Mouse (Mus musculus) ZHBTc4 (cell line): Measurements from ENCODE around the gene Higd1a.

Source experiments
- DNase-seq: peaks from one replicate; pipeline ENCODE4 v3.0.0-alpha.2; 2011; ENCODE audit warnings: low read depth, low spot score

The Higd1a gene

DNA sequence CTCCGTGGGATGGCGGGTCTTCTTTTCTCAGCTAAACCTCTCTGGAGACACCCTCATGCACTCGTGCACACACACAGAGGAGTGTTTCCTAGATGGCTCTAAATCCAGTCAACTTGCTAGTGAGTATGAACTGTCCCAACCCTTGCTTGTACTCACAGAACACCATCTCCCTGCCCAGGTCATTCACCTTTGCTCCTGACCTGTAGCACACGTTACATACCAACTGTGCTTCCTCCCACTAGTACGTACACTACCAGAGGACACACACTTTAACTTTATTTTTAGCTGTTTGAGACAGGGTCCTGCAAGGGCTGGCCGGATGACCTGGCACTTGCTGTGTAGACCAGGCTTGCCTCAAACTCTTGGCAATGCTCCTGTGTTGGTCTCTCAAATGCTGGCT, 20.2 kb downstream of the Higd1a start:
- DNase-seq = no peak

- peak; percentile 56 for DNase-seq
Observed at GRCm38 (mm10) chr9:121833825-121834224, 24.3 kb downstream of the Higd1a start.

DNA sequence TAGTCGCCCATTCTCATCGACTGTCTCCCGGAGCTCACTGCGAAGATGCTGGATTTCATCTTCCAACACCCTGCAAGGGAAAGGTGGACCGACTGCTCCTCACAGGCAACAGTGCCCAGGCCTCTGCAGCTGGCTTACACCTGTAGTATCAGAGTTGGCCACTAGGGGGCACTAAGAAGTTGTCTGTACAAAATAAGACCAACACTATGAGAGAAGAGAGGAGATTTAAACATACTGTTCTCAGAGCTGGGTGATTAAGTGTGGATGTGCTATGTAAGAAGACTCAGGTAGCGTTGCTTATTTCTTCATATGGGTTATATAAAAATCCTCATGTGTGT, 27.2 kb downstream of the Higd1a start:
- DNase-seq = peak; percentile 76

DNA sequence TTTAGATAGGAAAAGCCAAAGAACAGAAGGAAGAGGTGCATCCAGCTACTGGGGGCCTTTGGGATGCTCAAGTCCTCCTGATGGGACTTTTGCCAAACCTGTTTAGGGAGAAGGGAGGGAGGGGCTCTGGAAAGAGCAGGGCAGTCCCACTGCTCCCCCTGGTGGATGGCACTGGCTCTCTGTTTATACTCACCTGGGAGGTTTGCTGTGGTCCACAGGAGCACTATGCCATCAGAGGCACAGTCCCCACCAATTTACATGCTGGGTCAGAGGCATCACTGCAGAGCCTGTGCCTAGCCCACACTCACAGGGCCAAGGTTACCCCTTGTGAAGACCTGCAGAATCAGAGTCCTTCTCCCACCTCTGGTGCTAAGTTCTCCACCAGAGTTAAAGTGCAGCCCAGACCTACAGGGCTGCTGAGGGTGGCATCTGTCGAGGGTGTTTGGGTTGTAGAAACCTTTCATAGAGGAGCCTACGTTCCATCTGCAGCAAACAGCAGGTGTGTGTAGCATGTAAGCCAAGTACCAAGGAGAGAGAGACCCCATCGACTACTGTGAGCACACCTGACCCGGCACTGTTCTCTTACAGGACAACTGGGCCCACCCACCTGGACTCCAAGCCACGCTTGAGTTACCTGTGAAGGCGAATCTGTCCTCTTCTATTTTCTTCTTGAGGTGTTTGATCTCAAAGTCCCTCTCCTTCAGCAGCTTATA, 27.8 kb downstream of the Higd1a start:
- peak; percentile 67 for DNase-seq

- no peak for DNase-seq
Observed at GRCm38 (mm10) chr9:121829270-121829992, 28.7 kb downstream of the Higd1a start.

GRCm38 (mm10) chr9:121828314-121828713, 29.8 kb downstream of the Higd1a start:
- DNase-seq = no peak

DNA sequence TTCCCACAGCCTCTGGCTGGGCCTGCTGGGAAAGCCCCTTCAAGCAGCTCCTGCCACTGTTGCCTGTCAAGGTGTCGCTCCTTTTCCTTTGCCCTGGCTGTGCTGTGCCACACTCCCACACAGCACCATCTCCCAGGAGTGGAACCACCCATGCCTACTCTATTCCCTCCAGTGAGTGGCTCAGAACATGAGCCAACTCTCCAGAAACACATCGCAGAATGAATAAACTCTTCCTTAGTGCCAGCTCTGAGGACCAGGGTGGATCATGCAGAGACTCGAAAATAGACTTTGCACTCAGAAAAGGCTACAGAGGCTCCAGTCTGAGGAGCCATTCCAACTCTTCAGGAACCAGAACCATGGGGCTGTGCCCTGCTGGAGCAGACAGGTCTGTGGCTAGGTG, 31.8 kb downstream of the Higd1a start:
- no peak for DNase-seq

DNA sequence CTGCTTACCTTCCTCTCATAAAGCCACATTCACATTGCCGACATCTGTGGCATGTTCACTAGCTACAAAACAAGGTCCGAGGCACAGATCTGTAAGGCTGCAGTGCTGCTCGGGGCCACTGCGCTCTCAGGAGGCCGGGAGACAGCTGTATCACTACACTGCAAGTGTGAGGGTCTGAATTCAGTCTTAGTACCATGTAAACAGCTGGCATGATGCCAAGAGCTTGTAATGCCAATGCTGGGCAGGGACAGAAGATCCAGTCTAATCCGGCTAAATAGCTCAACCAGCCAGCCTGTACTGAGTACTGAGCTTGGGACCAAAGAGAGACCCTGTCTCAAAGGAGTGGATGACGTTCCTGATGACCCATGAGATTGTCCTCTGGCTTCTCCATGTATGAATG, 34.2 kb downstream of the Higd1a start:
- no peak for DNase-seq

- DNase-seq = no peak
Observed at GRCm38 (mm10) chr9:121823051-121823450, 35.1 kb downstream of the Higd1a start.

DNA sequence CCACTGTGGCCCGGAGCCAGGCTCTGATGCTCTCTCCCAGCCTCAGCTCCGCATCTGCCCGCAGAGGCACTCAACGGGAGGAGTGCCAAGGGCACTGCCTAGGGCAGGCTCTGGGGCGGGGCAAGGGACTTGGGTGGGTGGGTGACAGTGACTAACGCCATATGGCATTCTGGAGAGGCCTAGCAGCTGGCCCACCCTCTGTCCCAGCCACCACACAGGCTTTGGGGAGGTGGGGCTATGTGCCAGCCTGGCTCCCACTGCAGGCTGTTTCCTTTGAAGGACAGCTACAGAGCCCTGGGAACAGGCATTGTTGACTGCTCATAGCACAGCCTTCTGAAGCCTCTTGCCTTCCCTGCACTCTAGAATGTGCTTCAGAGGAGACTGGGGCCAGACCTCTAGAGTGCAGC, 35.6 kb downstream of the Higd1a start:
- DNase-seq = no peak

- DNase-seq = no peak
Observed at GRCm38 (mm10) chr9:121820765-121821164, 37.4 kb downstream of the Higd1a start.

- DNase-seq = peak; percentile 24
Observed at GRCm38 (mm10) chr9:121819771-121820471, 38.2 kb downstream of the Higd1a start.

GRCm38 (mm10) chr9:121819073-121819770, 38.9 kb downstream of the Higd1a start:
- DNase-seq = no peak

DNA sequence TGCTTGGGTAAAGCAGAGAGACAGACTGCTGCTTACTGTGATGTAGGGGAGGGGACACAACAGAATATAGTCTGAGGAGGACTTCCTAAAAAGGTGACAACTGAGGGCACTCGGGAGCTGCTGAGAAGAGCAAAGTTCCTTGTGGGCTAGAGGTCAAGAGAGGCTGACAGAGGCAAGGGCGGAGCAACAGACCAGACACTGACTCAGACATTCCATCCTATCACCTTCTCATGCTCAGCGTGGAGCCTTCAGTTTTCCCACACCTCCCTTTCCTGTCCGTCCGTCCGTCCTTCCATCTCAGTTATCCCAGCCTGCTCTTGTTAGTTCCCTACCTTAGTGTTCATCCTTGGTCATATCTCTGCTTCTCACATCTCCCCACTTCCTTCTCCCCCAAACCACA, 43.0 kb downstream of the Higd1a start:
- DNase-seq = no peak

GRCm38 (mm10) chr9:121810081-121810821, 47.9 kb downstream of the Higd1a start:
- DNase-seq = no peak

DNA sequence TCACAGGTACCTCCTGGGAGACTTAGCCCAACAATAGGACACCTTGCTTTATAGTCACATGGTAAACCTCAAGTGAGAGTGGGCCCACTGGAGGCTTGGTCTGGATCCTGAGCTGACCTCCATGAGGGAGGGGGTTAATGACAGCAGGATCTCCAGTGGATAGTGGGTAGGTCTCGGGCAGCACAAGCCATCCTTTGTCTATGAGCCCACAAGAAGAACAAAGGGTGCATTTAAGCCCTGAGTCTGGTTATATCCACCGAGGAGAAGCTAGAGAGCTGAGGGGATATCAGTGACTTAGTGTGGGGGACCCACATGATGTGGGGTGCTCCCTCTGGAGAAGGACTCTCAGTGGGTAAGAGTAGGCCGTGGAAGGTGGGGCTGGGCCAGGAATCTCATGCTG, 49.7 kb downstream of the Higd1a start:
- no peak for DNase-seq

DNA sequence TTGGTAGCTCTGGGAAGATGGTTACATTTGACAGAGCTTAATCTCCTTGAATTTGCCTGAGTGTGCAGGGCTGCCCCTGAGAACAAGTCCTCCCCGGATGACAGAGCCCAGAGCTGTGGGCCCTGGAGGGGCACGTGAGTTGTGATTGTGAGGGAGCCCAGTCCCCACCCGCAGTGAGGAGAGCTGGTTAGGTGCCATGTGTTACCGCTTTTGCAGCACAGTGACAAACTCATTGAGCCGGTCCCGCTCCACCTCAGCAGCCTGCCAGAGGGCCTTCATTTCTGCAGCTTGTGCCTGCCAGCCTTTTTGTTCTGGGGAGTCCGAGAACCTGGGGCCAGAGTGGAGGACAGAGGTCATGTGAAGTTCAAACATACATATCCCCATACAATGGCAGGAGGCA, 50.2 kb downstream of the Higd1a start:
- no peak for DNase-seq

DNA sequence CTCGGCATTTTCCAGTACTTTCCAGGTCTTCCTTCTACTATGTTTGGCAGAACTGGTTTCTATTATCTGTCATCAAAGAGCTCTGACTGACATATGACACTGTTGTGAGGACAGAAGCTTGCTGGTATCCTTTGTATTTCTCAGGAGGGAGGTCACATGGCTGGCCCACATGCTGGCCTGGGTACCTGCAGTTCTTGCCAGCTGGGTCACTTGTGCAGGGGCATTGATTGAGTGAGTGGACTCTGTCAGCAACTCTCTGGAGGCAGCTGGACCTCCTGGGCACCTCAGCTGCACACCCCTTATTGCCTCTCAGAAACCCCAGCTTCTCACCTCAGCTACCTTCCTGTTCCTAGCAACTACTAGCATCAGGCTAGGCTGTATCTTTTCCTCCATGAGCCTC, 50.6 kb downstream of the Higd1a start:
- no peak for DNase-seq

- no peak for DNase-seq
Observed at GRCm38 (mm10) chr9:121802747-121803146, 55.4 kb downstream of the Higd1a start.

DNA sequence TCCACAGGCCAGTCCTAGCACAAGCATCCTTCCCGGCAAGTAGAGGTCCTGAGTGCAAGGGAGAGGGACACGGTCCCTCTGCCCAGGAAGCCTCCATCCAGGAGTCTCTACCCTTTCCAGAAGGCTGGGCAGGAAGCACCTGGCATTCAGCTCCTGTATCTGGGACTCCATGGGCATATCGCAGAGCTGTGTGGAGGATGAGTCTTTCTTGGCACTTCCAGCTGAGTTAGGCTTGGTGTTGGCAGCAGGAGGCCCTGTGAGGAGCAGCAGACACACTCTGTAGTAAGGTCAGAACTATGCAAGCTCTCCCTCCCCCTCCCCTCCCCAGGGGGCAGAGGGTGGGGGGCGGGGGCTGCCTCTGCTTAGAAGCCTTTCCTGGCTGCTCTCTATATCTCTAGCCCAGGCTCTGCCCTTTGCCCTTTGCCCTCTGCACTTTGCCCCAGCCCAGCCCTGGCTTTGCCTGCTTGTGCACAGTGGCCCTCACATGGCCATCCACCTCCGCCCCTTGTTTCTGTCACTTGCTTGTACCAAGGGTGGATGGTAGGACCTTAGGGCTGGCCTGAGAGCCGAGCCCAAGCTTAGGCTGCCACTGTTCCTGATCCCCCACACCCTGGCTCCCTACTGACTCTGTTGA, 59.2 kb downstream of the Higd1a start:
- no peak for DNase-seq
